Mouse (Mus musculus) regulatory T cell (primary cell): ENCODE data around the gene Rragb.
"Not testable (repeated sequence)": the region's sequence is repeated elsewhere in the genome, so short reads cannot be mapped to it uniquely, and the experiment has no call there.

ENCODE experiments used
- in situ Hi-C: fragments of 300-600 bp; cut with MboI, MseI; formaldehyde crosslinking; loops from one replicate; pipeline ENCODE4 v1.15.1; 2025; ENCODE audit warnings: high pct_unique_total_duplicates

The Rragb gene

DNA sequence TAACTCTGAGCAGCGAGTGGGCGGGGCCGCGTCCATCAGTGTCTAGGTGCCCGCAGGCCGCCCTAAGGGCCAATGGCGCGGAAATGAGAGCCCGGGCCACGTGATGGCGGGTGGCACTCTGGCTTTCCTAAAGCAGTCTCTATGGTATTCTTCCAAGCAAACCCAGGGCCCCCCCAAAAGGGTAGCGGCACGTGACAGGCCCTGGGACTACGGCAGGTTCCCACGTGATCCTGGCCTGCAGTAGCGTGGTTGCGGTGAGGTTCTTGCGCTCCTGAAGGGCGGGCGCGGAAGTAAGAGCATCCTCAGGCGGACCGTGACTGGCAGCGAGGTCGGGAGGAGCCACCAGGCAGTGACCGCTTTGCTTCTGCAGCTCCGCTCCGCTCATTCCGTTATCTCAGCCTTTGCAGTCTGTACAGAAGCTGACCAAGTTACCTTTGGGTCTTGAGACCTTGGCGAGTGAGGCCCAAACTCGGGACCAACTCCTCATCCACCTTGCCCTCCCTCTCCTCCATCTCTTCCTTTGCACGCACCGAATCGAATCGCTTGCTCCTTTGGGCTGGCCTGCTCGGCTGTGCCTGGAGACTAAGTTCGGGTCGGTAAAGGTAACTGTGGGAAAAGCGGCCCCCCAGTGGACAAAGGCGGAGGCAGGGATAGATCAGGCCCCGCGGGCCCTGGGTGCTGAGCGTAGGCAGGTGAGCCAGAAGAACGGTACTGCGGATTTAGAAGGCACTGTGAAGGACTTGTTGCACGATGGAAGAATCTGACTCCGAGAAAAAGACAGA, at the start of gene Rragb:
Gene Rragb (plus strand): TSS at position 248 of the 782 bp plus-strand sequence.
- in situ Hi-C loops = no loop called here

DNA sequence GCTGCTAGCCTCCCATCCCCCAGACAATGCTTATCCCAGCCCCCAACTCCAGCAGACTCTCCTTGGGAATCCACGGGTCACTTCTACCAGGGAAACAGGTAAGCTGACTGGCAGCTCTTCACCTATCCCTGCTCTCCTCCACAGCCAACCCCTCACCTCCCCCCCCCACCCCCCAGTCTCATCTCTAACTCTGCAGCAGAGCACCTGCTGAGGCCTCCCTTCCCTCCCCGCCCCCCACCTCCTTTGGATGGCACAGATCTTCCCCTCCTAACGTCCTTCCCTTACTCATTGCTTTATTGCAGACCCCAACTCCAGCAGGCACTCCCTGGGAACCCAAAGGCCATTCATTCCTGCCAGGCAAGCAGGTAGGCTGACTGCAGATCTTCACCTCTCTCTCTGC, 21.3 kb upstream of the Rragb start, which contains the start of gene Foxr2:
Gene Foxr2 (plus strand): TSS at position 301 of the 400 bp plus-strand sequence.
- in situ Hi-C loops = no loop called here

DNA sequence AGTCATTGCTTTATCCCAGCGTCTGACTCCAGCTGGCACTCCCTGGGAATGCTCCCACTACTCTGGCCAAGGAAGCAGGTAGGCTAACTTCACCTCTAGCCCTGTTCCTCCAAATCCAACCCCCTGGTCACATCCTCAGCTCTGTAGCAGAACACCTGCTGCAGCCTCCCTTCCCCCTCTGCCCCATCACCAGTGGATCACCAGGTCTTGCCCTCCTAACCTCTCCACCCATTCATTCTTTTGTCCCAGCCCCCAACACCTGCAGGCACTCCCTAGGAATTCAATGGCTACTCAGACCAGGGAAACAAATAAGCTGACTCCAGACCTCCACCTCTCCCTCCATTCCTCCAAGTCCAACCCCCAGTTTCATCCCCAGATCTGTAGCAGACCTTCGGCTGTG, 20.8 kb upstream of the Rragb start:
- in situ Hi-C loops = no loop called here

DNA sequence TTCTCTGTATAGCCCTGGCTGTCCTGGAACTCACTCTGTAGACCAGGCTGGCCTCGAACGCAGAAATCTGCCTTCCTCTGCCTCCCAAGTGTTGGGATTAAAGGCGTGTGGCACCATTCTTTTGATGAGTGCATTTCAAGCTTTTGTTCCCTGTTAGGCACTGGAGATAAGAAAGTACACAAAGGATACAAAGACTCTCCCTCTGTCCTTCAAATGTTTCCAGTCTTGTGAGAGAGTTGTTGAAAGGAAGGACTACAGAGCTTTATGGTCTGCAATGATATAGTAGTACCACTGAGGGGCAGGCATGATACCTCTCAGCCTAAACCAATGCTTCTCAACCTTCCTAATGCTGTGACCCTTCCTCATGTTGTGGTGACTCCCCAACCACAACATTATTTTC, 2.9 kb downstream of the Rragb start:
- in situ Hi-C loops = no loop called here

DNA sequence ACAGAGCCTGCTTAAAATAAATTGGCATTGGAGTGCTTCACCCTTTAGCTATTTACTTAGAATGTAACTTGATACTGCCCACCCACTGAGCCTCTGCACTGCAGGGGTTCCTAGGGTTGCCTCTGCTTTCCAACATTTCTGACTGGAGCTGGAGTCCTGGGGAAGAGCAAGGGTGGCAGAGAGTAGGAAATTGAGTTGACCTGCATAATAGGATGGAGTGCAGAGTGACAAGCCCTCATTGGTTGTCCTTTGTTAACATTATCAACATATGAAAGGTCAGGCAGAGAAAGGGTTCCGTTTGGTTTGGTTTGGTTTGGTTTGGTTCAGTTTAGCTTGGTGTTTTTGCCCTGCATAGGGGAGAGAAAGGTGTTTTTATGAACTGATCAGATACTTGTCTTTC, 12.0 kb downstream of the Rragb start:
- in situ Hi-C loops = no loop called here

DNA sequence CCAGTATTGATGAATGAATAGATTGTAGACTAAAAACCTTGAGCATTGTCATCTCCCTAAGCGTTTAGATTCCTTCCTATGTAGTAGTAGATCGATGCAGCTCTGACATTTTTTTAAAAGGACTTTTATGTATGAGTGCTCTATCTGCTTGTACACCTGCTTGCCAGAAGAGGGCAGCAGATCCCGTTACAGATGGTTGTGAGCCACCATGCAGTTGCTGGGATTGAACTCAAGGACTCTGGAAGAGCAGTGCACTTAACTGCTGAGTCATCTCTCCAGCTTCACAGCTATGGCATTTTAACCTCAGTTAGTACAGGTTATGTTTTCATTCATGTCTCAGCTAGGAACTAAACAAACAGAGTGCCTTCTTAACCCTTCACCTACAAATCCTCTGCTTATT, 15.5 kb downstream of the Rragb start:
- in situ Hi-C loops = no loop called here

DNA sequence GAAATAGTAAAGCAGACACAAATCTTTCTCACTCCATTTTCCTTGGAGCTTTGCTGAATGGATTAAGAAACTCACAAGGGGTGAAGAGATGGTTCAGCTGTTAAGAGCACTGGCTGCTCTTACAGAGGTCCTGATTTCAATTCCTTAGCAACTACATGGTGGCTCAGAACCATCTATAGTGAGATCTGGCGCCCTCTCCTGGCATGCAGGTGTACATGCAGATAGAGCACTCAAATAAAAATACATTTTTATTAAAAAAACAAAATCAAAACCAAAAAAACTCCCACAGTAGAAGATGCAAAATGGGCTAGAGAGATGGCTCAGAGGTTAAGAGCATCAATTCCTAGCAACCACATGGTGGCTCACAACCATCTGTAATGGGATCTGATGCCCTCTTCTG, 35.0 kb downstream of the Rragb start:
- in situ Hi-C loops = no loop called here

DNA sequence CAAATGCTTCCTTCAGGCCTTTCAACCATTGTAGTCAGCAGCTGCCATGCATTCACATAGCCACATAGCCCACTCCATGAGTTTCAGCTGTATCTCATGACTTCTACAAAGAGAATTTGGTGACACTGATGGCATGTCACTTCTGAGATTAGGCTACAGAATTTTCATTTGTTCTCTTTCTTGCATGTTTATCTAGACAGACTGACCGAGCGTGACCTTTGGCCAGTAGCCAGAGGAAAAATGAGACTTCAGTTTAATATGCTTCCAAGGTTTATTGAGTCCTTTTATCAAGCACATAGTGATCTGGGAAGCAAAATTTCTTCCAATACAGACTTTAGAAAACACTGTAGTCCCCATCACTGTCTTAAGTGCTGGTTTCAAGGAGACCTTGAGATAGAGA, 42.4 kb downstream of the Rragb start:
- in situ Hi-C loops = no loop called here

DNA sequence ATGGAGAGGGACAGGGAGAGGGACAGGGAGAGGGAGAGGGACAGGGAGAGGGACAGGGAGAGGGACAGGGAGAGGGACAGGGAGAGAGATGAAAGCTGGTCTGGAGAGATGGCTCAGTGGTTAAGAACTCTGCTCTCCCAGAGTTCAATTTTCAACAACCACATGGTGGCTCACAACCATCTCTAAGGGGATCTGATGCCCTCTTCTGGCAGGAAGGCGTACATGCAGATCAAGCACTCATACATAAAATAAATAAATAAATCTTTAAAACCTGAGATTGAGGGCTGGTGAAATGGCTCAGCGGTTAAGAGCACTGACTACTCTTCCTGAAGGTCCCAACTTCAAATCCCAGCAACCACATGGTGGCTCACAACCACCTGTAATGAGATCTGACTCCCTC, 59.4 kb downstream of the Rragb start:
- in situ Hi-C loops = not testable (repeated sequence)

DNA sequence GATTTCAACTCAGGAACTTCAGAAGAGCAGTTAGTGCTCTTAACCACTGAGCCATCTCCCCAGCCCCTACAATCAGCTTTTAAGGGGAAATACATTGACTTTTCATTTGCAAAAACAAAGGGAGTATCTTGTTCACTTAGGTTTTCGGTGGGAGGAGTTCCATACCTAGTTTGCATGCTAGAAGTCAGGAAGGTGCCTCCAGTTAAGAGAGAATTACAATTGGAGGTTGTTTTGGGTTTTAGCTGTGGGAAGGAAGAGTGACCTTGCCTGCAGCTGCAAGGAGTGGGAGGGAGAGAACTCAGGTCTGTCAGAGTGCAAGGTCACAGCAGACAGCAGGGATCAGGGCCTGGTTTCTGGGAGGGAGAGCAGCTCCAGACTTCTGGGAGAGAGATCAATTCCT, 71.3 kb downstream of the Rragb start:
- in situ Hi-C loops = no loop called here
